Mouse (Mus musculus) cerebellum, postnatal 10 days (tissue): ENCODE measurements at regions not wholly inside any gene's neighbourhood (a gene's known extent, or its start where the extent isn't known, plus 50 kb on each side); places are given as distances from the start of the nearest gene placed in this dataset.

ENCODE experiments used
- DNase-seq, 2 experiments: peaks; one replicate each; pipeline ENCODE4 v3.0.0; 2021; ENCODE audit warnings: mixed read lengths in 2 of 2

DNA sequence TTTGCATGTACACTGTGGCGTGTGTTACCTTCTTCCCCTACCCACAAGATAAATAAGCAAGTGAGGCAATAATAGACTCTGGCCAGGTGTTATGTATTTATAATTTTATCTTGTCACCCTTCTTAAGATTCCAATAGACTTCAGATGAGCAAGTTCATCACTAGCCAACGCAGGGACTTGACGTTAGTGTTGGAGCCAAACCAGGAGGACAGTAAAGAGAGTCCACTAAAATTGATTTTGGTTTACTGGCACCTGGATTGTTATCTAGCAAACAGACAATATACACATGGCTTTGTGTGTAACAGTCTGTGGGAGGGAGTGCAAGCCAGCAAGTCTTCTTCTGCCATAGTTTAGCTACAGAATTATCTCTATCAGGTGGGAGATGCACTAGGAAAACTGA is 236.0 kb downstream of the Ndfip2 start:
- no peak for DNase-seq

DNA sequence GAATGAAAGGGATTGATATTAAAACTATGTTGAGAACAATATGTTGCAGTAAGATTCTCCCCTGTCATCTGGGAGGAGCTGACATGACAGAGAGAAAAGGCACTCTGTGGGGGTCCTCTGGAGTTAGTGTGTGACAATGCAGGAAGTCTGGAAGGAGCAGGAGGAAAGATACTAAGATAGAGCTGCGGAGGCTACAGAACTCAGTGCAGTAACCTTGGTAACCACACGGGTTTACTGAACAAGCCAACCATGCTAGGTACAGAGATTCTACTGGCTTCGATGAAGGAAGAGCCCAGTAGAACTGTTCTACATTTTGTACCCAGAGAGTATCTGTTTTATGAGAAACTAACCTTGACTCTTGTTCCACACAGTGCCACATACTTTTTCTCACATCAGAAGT is 231.8 kb downstream of the Ndfip2 start:
- DNase-seq: no peak

DNA sequence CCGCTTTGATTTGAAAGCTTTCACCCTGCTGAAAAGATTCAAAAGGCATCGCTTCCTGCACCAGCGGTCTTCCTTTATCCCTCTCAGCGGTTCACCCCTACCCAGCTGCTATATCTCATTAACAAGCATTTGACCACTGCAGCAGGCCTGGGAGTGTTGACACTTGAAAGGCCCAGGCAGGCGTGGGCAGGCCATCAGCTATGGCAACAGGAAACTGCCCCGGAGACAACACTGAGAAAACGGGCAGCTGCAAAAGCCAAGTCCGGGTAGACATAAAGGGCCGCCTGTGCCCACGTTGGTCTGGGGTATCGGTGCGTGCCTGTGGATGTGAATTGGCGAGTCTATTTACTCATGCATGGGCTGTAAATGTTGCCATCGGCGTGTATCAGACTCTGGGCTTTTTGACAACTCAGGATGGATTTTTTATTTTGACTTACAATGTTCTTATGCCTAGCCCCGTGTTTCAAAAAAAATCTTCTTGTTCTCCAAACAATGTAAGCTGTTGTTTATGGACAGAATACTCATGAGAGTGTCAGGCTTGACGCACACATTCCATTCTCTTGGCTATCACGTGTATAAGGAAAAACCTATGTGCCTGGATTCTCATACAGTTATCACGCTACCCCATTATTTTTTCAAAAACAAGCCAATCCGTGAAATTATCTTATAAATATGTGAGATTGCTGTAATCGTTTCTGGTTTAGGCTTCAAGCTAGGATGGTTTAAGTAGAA is 225.1 kb downstream of the Ndfip2 start:
- peak; percentile 63 to 67 for DNase-seq

DNA sequence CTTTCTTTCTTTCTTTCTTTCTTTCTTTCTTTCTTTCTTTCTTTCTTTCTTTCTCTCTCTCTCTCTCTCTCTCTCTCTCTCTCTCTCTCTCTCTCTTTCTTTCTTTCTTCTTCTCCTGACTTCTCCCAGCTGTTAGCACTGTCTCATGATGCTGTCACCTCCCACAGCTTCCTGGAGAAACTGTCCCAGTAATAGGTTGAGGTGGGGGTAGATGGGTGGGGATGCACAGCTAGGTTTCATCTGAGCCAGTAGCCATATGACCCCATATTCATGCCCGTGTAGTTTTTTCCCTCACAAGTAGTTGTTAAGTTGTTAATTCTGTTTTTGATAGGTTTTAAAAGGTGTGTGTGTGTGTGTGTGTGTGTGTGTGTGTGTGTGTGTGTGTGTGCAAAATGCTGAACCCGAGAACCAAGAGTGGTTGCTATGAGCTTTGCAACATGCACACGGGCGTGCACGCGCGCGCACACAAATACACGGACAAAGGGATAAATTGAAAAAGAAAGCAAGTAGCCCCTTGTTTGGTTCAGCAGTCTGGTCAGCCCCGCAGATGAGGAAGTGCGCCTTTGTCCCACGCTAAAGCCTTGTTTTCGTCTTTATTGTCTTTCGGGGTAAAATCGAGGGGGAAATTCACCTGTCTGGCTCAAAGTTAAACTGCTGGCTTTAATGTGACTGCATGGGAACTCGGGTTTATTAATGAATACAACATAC is 224.4 kb downstream of the Ndfip2 start:
- peak; percentile 51 to 55 for DNase-seq

DNA sequence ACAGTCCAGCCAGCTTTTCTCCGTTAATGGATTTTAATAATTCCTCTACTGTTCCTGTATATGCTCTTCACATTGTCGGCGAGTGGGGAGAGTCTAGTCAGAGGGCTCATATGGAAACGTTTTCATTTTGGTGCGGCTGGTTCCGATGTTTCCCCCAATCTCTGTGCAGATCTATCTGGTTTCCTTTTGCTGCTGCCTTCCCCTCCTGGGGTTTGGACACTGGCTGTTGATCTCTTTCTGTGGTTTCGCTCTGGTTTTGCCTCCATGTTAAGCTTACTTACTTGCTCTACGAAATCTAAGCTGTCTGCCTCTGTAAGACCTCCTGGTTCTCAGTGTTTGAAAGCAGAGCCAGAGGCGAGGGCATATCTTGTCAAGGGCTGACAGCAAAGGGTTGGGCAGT is 221.7 kb downstream of the Ndfip2 start:
- no peak for DNase-seq

DNA sequence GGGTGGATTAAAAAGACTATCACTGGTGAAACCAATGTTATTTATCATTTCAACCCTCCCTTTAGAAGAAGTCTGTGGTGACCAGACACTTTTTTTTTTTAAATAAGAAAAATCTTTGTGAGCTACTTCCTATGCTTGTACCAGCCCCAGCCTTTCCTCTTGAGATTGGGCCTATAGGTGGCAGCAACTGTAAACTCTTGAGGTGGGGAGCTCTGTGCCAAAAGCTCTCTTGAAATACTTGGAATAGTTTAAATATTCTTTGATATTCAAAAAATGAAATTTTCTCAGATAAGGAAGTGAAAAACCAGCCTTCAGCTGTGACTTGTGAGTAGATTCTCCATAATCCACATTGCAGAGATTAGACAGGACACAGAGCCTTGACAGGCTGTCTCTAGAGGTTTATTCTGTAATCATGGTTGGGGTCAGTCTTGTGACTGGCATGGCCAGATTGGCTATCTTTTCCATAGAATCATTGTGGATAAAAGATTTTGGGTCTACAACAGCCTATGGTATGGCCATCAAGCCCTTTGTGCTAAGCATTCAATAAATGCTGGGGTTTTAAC is 216.7 kb downstream of the Ndfip2 start:
- DNase-seq: peak; percentile 62 to 65

DNA sequence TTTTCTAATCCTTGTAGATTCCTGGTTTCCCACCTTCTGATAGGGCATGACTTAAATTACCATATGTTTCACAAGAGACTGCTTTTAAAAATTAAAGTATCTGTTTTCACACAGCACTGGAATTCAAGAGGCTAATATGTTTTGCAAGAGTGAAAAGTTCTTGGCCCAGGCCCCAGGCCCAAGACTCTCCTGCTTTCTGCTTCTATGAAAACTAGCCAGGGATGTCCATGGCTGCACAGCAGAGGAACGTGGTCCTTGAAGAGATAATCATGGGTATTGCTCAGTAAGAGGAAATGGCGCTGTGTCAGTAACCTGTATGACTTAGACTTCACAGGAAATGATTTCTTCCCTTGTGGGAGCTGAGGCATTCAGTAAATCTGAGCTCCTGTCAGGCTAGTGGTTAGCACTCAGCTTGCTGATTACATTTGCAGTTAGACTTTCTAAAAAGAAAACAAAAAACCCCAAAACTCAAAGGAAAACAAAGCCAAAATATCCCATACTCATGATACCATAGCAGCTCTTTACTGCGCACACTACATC is 190.6 kb downstream of the Ndfip2 start:
- no peak for DNase-seq

DNA sequence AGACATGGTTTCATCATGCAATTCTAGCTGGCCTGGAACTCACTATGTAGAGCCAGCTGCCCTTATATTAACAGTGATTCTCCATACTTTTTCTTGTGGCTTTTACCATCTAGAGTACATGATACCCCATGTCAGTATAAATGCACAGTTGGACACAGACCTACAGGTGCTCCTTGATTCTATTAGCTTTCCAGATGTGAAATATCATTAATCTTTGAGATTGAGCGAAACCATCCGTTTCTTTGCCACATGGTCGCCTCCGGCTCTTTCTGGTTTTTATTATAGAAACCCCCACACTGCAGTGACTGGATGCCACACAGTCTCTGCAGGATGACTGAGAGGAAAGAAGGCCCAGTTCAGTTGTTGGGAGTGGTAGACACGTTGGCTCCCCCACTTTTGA is 188.7 kb downstream of the Ndfip2 start:
- DNase-seq: no peak

DNA sequence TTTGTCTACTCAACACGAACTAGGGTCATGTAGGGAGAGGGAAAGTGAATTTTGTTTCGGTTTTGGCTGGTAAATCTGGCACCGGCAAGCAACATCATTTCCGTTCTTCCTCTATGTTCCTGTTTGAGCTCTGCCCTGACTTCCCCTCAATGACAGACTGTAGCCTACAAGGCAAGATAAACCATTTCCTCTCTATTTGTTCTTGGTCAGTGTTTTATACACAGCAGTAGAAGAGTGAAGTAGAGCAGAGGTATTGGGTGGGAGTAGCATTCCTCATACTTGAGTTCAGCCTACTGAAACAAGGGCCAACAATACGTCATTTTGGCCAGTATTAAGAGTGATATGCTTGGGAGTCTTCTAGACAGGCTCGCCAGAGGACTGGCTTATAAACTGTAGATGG is 177.0 kb downstream of the Ndfip2 start:
- no peak for DNase-seq

DNA sequence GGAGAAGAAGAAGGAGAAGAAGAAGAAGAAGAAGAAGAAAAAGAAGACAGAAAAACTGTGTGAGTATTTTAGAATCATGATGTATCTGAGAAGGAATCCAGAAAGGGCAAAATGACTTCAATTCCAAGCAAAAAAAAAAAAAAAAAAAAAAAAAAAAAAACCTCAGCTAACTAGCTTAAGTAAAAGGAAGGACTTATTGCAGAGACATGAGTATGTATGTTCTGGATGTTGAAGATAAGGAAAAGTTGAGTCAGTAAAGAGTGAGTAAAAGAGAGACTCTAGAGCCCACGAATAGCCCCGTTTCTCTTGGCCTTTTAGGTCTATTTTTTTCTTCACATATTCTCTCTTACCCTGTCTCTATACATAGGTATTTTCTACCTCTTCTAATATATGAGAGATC is 175.1 kb downstream of the Ndfip2 start:
- no peak for DNase-seq

DNA sequence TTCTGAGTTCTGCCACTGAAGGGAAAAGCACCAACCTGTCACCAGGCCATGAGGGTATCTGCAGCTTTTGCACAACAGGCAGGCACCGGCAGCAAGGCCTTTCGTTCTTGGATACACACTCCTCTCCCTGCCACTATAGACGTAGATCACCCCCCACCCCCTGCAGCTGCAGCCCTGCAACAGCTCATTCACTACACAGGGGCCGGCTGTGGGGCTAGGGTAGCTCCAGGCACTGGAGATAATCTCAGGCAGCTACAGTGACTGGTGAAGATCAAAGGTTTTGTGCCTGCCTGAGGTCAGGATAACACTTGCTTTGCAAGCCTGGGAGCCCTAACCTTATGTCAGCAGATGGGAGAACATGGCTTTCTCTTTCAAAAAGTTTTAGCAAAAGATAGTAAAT is 174.3 kb downstream of the Ndfip2 start:
- no peak for DNase-seq

DNA sequence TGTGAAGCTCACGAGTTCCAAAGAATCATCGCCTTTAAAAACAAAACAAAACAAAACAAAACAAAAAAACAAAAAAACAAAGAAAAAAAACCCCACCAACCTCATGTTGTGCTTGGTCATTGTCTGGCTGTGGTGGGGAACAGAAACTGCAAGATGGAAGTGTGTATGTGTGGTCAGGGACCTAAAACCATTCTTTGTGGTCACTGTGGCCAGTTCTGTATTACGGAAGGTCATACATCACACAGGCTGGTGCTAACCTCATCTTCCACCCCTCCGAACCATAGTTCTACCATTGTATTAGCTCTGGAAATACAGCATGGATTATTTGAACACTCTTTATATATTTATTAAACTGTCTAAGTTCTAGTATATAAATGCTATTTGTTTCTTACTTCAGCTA is 173.2 kb downstream of the Ndfip2 start:
- DNase-seq: no peak

DNA sequence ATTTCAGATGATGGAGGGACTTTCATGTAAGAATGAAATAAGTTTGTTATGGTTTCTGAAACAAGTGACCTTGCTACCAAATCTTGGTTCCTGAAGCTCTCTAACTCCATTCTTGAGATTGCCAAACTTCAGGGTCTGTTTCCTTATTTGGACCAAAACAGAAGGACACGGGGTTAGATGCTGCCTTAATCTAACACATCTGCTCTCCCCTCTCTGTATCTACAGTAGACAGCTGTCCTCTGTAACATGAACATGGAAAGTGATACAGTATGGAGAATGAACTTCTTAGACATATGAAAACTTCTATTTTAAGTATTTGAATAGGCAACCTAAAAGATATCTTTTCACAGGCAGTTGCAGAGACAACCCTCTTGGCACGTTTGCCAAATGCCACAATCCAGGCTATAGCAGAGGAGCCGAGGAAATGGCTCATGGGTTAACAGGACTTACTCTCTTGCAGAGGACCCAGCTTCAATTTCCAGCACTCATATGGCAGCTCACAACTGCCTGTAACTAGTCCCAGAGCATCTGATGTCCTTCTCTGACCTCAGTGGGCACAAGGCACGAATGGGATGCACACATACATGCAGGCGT is 171.4 kb downstream of the Ndfip2 start:
- DNase-seq: no peak

DNA sequence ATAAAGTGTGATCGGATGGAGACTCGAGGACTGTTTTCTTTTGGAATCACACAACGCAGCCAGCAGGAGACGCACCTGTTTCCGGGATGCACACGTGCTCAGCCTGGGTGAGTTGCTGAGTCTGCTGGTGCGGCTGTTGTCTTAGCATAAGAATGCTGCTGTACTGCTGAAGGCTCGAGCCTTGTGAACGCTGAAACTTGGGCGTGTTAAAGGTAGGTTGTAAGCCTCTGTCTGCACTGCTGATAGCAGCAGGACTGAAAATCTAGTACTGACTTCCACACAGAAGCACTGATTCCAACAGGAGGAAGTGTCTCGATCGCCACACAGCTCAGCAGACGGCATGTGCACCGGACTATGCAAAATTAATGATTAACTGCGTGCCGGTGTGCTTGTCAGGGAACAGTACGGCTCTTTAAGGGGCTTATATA is 169.1 kb downstream of the Ndfip2 start:
- peak; percentile 49 to 52 for DNase-seq

DNA sequence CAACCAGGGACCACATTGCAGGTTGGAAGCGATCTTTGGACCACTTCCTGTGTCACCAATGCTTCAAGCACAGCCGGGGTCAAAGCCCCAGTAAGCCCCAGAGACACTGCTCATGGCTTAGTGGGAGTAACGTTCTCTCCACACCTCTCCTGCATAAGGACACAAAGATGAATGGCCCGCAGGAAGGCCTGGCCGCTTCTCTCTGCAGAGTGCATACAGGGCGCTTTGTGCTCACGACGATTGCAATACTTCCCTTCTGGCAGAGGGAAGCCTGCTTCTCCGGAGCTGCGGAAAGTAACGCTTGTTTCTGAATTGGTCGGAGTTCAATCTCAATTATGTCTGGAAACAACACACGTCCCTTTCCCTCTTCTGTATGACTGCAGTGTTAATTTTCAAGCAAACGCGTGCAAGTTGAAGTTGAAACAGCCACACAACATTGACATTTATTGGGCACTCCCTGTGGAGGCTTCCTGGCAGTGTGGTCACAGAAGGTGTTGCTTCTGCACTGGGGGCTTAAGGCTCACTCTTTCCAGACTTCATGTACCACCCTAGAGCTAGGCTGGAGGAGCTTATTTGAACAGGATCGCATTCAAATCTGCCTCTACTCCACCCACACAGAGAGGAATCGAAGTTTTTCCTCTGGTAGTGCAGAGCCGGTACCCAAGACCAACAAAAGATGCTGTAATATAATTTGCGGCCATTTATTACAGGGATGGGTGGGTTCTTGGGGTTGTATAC is 168.4 kb downstream of the Ndfip2 start:
- peak; percentile 22 to 24 for DNase-seq

DNA sequence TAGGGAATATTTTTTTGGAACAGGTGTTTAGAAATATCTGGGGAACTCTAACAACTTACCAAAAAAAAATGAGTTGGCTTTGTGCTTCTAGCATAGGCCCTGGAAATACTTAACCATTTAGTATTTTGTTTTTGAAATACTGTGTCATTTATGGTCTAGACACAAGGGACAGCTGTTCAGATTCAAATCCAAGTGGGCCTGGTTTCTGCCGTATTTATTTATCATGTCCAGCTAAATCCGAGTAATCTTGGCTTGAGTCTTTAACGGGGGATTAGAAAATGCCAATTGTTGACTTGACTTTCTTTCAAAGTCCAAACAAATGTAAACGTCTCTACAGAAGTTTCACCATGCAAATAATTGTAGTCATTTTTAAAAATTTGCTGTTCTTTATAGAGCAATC is 159.6 kb downstream of the Ndfip2 start:
- no peak for DNase-seq

DNA sequence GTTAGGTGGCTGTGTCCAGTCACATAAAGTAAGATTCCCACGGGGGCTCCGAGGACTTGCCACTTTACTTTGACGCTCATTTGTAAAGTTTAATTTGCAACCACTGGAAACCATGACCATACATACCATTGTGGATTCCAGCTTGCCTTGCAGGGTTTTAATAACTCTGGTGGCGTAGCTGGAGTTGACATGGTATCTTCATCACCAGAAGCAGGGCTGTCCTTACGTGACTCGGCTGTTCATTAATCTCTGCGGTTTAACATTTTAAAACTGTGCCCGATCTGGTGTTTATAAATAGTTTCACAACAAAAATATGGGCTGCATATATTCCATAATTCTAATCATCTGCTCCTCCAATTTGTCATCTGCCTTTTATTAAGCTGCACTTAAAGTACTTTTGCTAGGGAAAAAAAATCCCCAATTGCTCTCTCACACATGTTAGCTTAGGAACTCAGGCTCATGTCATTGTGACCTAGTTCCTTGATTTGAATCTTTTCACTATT is 159.1 kb downstream of the Ndfip2 start:
- DNase-seq: no peak

DNA sequence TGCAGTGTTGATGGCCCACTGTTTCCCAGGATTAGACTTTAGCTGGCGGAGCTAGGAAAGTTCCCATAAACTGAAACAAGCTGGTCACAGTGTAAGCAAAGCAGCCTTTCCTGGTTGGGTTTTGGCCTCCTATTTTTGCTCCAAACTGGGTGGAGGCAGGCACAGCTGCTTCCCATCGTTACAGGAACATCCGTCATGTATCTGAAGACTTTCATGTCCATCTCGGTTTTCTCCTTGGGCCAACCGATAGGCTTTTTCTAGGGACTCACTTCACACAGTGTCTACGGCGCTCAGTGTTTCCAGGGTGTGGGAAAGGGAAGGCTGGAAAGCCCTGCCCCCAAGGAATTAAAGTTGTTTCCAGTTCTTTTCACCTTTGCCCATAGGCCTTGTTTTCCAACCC is 158.6 kb downstream of the Ndfip2 start:
- DNase-seq: no peak

DNA sequence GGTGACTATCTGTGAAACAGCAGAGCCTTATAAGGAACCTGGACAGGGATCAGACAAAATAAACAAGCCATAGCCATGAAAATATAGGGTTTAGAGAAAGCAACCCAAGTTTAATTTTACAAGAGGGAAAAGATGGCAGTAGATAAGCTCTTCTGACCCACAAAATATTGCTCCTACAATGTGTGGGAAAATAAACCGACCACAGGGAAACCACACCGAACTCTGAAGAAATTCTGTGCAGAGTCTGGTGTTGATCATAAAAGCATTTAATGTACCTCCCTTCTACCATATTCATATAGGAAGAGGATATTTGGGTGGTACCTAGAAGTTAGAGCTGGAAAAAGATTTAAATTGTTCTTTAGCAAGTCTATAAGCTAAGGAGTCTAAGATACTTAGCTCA is 146.3 kb downstream of the Ndfip2 start:
- no peak for DNase-seq

DNA sequence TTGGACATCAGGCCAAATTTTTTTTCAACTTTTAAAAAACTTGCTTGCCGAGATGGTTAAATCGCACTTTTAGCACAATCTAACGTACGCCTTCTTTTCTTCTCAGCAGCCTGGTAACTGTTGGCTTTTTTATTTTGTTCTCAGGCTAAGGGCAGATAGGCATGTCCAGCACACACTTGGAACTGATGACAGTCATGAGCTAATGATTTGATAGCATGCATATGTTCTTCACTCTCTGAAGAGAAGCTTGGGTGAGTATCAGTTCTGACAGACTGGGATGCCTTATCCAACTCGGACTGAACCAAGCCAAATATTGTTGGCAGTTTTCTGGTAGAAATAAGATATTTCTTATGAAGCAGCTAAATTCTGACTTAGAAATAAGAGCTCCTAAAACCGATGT is 145.9 kb downstream of the Ndfip2 start:
- DNase-seq: no peak

DNA sequence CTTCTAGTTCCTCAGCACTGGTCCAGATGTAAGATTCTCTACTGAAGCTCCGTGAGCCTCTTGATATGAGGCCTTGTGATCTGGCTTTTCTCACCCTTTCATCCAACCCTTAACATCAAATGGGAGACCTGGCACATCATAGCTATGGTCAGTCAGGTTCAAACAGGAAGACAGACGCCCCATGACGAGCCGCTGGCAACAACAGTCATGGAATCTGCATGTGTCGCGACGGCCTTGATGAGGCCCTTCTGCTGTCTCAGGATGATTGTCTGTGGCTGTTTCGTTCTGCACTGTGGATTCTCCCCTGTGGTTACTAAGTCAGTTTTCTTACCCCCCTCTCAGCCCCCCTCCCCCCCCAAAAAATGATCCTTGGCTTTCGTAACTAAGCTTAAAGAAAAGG is 144.9 kb downstream of the Ndfip2 start:
- no peak for DNase-seq

DNA sequence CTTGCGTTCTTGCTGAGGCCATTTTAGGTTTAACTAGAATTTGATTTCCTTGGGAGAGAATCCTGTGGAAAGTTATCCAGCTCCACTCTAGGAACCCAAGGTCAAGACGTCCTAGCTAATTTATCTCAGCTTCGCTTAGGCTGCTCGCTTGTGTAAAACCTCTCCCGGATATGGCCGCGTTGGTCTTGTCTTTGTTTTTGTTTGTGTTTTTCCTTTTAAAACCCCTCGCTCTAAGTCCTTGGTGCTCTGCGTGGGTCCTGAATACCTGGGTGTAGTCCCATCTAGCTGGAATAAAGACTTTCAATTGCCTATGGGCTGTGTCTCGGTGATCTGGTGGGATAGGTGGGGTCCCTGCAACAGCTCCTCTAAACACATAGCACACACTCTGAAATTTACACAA is 144.2 kb downstream of the Ndfip2 start:
- no peak for DNase-seq

DNA sequence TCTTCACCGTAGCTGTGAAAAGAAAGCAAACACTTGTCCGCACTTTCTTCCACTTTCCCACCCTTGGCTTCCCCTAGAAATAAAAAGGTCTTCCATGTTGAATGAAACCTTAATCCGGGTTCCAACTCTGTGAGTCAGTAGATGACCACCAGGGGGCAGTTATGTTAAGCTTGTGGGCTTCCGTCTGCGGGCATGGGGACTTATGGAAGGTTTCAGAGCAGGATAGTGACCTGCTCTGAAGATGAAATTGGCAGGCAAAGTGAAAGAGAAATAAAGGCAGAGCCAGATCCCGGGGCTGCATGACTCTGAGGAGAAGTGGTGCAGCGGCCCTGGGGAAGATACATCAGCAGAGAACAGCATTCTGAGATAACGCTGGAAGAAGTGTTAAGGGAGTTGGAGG is 139.1 kb downstream of the Ndfip2 start:
- DNase-seq: peak; percentile 90 to 96
